Mouse (Mus musculus): ENCODE measurements around the gene Zbtb46. TPM values are rescaled to one million over a fixed set of nuclear protein-coding genes. Genes with fewer than 3 reads are reported as not detected.

The Zbtb46 gene
- total RNA-seq, 4 experiments from 2014 or later: 14.0 to 25.1 (median 17.7) TPM

DNA sequence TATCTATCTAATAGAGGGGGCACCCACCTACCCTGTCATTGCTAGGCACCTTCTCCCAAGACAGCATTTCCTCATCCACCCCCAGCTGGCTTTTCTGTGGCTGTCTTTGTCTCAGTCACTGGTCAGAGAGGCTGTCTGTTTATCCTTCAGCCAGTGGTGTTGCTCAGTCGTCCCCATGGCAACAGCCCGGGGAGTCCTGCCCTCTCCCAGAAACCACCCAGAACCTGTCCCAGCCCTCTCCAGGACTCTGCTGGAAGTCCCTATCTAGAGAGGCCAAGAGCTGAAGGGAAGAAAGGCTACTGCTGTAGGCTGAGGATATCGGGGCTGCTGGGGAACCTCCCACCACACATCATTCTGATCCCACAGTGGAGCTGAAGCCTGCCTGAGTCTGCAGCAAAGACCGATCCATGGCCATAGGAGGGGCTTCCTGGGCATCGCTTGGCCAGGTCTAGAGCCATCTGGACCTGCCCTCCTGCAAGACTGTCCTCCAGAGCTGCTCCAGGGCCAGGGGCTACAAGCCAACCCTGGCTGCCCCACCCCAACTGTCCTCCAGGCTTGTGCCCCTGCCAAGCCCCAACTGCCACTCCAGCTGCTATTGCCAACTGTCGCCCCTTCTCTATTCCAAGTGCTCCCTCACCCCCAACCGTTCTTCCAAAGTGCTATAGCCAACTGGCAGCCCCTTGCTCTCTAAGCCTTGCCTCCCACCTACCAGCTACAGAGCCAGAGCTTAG lies 3.9 kb upstream of the Zbtb46 start:
- peak; percentile 63 for DNase-seq

DNA sequence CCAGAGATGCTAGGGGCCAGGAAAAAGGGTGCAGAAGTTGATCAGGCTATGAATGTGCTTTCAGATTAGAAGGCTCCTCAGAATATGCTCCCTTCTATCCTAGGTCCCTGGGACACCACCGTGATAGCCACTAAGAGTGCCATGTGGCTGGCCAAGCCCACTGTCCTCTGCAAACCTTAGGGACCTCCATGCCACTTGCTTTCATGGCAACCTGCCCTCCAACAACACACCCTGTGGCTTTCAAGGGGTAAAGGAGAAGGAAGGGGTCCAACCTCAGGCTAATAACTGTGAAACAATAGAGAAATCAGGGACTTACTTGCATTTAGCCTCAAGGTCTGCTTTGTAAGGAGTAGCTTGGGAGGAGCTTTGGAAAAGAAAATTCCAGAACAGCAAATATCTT lies 3.4 kb upstream of the Zbtb46 start:
- no peak for DNase-seq

DNA sequence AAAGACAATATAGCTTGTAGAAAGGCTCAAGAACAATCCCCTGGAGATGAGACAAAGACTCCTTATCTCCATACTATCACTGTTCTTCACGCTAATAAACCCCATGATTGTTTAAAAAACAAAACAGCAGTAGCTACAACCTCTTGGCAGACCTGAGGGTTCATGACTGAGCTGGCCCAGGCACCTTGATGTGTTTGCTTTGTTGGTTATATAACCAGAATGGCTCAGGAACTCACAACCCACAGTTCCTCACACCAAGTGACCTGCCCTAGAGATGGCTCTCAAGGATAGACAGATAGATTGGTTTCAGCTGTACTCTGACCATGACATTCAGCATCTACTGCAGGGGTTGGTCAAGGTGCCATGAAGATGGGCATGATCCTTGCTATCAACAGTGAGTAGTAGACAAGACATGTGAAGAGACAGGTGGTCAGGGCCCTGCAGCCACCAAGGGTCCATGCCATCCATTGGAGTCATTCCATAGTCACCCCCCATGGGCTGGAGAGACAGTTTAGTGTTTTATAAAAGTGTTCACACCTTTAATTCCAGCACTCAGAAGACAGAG lies 2.4 kb upstream of the Zbtb46 start:
- DNase-seq: no peak

DNA sequence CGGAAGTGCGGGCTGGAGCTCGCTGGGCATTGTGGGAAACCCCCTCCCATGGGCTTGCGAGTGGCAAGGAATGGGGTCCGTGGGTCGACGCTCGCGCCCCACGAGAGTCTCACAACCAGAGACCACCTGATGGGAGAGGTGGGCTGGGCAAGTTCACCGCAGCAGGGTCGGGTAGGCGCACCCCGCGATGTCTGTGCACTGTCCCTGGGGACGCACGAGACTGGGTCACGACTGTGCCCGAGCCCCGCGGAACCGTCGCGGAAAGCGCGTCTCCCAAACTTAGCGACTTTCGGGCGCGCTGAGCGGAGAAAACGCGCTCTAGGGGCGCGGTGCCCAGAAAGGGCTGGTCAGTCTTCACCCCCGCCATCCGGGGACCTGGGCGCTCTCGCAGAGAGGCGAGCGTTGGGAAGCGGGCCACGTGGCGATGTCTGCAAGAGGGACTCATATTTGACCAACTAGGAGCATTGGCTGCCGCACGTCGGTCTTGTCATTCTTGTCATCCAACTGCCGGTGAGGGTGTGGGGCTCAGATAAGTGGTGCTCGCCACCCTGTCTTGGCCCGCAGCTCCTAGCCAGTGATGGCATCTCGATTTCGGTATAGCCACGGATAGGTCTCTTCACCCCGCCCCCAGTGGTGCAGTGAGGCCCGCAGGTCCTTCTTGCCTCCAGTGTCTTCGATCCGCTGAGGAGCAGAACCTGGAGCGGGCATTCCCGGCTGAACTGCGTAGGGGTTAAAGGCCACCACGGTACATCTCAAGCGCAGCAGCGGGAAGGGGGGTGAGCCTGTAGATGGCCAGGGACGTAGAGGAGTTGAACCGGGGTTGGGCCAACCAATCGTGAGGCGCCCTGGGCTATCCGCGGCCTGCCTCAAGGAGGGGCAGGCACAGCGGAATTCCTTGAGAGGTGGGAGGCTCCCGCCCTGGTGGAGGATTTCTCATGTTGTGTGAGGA lies 721 bp upstream of the Zbtb46 start:
- peak; percentile 51 for DNase-seq

DNA sequence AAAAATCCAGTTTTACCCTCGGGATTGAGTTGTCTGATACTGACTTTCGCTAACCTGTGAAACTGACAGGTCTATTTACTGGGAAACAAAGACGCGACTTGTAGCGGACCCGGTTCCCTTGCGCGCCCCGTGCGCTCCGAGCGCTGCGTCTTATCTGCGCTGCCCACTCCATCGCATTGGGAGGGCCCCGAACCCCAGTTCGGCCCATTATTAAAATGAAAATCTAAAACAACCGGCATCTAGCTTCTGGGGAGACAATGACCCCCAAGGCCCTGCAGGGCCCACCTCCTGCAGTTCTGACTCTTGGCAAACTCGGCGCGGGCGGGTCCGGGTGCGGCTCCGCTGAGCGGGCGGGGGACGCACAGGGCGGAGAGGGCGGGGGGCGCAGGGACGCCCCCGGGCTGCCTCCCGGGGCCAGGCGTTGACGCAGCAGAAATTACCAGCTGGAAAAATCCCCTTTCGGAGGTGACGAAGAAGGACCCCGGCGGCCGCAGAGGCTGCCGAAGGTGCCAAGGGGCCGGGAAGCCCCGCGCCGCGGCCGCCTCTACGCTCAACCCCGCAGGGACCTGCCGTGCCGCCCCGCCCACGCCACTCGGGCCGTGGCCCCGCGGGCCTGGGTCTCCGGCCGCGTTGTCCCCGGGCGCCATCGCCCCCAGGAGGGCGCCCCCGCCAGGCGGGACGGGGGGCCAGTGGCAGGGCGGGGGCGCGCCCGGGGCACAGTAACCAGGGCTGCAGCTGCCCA lies 644 bp downstream of the Zbtb46 start:
- DNase-seq: no peak

DNA sequence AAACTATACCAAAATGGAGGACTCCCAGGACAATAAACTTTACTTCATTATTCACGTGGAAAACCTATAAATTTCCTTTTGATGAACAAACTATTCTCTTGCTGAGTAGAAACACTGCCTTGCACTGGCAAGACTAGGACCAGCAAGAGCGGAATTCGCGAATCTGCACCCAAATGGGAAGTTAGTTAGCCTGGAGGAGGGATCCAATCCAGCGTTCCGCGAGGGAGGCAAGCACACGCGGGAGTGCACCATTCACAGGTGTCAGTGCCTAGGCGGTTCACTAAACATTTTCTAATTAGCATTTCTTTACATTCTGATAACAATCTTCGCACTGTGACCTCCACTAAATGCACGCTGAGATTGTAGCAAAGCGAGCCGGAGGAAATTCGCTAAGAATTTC lies 1.4 kb downstream of the Zbtb46 start:
- no peak for DNase-seq

DNA sequence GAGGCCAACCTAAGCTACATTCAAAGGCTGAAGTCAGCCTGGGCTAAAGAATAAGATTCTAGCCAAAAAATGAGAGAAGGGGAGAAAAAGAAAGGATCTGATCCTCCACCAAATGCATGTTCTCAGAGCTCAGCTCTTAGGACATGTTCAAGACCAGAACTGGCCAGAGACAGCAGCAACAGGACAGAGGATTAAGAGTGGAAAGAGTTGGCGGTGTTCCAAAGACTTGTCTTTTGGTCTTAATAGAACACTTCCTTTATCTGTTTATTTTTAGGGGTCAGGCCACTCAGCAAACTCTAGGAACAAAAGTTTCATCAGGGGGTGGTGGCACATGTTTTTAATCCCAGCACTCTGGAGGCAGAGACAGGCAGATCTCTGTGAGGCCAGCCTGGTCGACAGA lies 3.3 kb downstream of the Zbtb46 start:
- DNase-seq: no peak

DNA sequence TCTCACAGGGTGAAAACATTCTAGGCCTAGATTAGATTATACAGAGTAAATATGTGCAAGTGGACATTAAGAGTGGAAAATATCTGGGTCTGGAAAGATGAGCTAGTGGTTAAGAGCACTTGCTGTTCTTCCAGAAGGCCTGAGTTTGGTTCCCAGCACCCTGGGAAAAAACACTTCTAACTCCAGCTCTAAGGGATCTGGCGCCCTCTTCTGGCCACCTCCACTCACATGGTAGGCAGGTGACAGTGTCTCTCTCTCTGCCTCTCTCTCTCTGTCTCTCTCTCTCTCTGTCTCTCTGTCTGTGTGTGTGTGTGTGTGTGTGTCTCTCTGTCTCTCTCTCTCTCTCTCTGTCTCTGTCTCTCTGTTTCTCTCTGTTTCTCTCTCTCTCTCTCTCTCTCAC lies 6.0 kb downstream of the Zbtb46 start:
- DNase-seq: no peak

DNA sequence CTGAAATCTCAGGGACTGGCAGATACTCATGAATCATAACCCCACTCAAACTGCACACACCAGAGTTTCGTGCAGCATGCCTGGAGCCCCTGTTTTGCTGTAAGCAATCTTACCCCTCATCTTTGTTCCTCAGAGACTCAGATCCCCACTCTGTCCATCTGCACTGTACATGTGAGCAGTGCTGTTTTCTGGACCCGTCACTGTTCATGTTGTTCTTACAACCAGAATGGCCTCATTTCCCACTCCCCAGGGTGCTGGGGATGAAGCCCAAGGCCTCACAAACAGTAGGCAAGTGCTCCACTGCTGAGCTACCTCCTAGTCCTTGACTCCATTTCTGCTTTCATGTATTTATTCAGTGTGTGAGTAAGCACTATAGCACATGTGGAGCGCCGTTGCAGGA lies 7.0 kb downstream of the Zbtb46 start:
- DNase-seq: no peak

DNA sequence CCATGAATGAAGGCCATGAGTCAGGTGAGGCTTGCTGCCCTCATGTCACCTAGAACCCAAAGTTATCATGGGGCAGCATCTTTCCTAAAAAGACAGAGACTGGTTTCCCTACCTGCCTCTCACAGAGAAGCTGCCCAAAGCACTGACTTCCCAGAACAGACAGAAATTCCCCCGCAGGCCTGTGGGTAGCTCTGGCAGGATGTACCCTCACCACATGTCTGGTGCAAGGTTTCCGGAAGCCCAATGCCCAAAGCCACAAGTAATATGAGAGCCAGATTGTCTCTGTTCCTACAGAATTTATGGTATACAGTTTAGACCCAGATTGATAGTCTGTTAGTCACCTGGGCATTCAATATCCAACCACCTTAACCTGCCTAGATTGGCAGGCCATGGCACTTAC lies 16.2 kb downstream of the Zbtb46 start:
- DNase-seq: no peak

DNA sequence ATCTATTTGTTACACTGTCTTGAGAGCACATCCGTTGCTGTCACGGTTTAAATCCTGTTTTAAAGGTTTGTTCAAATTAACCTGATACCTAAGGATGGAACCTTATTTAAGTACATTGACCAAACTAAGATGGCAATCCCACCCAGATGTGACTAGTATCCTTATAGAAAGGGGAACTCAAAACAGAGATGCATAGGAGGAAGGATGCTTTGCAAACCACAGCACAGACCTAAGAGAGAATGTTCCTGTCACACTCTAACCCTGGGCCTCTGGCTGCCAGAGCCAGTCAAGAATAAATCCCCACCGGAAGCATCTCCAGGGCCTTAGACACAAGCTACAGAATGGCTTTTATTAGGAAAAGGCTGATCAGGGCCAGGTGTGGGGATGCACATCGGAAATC lies 21.1 kb downstream of the Zbtb46 start:
- no peak for DNase-seq

DNA sequence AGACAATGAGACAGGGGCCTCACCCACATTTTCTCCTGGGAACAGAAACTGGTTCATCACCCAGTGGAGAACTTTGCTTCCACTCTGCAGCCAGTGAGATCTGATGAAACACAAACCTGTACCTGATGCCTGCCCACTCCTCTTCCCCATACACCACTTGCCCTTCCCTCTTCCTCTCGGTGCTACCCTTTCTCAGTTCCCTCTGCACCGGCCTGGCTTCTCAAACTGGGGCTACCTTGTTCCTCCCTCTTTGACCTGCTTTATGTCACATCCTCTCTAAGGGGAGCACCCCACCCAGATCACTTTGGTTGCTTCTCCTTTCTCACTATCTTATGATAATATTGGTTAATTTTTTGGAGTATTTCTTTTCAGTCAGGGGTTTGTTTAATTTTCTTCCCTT lies 23.0 kb downstream of the Zbtb46 start:
- no peak for DNase-seq

DNA sequence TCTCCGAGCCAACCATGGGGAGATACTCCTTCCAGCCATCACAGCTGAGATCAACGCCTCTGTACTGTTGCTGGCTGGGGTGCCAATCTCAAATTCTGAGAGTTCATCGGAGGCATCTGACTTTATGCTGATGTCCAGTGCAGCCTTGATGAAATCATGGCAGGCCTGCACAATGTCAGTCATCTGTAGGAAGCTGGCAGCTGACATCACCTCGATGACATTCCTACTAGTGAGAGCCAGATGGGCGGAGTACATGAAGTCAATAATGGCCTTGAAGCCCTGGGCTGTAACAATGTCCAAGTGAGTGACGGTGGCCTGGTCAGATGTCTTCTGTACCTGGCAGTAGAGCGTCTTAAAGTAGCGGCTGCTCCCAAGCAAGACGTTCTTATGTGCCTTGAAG lies 35.4 kb downstream of the Zbtb46 start:
- DNase-seq: no peak

DNA sequence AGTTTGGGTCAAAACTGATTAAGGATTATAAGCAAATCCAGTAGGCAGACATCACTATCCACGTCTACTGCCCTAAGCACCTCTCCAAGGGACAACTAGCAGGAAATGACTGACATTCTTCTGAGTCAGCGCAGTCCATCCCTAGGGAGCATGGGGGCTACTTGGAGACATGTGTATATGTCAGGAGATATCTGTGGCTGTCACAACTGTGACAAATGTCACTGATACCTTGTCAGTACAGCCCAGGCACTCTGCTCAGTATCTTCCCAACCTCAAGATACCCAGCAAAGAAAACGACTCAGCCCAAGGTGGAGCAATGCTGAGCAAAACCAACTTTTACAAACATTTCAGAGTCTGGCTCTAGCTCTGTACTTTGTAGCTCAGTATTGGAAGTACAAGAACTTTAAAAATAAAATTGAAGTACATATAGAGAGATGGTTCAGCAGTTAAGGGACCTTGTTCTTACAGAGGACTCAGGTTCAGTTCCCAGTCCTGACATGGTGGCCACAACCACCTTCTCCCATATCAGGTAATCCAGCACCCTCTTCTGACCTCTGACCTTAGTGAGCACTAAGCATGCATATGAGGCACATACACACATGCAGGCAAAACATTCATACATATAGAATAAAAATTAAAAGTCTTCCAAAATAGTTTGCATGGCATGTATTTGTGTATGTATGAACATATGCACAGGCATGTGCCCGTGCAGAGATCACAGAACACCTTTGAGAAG lies 38.2 kb downstream of the Zbtb46 start:
- no peak for DNase-seq

DNA sequence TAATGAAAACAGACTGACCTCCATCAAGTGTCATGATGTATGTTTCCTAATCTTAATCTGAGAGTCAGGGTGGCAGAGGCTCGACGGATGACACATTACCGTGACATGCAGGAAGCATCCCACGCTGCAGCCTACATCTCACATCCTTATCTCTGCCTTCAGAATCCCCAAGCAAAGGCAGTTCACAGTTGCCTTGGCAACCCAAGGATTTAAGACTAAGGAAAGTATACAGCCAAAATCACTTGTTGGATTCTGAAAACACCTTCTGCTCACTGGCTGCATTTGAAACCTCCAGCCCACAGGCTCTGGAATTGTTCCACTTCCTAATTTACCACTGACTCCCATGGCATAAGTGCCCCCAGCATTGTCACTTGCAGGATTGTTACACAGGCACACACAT lies 38.8 kb downstream of the Zbtb46 start:
- no peak for DNase-seq

DNA sequence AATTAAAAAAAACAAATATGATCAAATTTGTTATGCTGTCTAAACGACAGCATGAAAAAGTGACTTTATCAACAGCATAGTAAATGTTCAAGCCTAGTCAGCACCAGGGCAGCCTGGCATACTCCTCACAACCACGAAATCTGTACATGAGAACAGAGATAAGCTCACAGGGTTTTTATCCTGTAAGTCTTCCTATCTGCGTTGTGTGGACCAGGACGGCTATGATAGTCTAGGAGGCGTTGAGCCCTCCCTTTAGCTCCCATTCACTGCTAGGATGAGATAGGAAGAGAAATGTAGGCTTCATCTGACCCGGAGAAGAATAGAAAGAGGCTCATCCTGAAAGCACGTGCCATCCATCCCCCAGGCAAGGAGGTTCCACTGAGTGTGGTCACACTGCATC lies 39.9 kb downstream of the Zbtb46 start:
- DNase-seq: no peak

DNA sequence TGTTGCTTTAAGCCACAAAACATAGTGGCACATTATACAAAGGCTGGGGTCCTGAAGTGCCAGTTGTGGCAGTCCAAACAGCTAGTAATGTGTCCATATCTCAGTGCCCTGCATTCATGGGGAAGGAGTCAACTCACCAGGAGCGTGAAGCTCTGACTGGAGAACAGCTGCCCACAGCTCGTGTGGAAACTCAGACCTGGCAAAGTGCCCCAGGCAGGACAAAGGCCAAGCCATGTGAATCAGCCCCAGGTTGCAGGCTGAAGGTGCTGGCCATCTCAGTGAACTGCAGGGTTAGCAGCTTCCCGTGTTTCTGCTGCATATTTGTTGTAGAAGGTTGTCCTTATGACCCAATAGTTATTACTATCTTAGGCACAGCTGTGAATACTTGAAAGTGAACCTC lies 43.3 kb downstream of the Zbtb46 start:
- peak; percentile 55 for DNase-seq

DNA sequence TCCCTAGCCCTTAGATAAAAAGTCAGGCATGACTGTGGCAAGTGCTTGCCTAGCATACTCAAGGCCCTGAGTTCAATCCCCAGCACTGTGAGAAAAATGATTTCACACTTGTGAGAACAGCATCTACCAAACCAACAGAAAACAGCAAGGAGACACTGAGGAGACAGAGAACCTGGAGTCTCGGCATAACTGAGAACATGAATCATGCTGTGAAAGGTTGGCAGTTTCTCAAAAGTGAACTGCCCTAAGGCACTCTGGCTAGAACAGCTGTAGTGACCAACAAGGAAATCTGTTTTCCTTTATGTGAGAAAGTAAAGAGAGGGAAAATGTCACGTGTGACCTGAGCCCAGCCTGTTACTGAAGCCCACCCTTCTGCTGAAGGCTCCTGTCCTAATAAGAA lies 46.1 kb downstream of the Zbtb46 start:
- no peak for DNase-seq

DNA sequence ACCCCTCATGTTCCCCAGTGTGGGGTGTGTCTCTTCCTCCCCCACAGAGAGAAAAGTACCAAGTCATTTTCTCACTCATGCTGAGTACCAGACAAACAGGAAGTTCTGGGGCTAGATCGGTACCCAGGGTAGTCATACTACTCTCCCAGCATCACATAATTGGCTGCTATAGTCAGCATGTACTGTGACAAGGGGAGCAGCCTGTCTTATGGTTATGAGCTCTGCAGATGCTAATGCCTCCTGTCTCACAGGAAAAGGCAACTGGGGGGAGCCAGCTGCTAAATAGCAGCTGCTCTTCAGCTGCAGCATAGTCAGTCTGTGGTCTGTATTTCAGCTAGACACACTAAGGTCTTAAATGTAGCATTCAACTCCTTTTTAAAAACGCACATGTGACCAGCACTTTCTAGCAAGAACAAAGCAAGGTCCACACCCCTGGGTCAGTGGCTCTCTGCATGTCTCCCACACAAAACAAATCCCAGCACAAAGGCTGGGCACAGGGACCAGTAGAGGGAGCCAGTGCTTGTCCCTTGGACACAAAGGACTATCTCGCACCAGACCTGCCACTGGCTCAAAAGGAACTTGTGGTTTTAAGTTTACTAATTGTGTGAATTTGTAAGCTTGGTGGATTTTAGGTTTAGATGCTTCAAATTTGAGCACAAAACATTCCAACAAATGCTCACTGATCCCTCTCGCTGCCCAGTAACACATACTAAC lies 48.3 kb downstream of the Zbtb46 start:
- peak; percentile 51 for DNase-seq

DNA sequence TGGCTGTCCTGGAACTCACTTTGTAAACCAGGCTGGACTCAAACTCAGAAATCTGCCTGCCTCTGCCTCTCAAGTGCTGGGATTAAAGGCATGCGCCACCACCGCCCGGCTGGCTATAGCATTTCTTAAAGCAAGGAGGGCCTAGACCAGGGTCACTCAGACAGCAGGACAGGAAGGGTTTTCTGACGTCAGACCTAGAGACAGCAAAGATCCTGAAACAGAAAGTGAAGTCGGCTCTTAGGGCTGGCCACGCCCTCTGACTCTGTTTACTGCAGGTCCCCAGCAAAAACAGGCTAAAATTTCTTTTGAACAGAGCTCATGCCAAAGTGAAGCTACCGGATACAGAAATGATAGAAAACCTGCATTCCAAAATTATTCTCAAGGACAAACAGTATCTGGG lies 49.6 kb downstream of the Zbtb46 start:
- DNase-seq: no peak

DNA sequence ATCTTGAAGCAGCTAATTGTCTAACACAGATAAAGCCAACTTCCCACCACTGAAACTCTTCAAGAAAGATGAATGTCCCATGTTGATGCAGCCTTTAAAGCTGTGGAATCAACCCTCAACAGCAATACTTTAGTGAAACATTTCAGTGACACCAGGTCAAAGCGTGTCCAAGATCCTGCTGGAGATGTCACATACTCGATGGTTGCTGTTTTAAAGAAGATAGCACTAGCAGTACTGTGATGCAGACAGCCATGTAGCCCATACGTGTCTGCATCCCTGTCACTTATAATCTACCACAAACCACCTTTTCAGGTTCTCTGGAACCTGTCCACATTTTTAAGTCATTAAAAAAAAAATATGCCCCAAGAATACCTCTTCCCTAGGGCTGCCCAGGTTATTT lies 55.5 kb downstream of the Zbtb46 start:
- no peak for DNase-seq

Measured in adrenal gland, adult 8-10 months (tissue).